Mouse (Mus musculus): ENCODE results near the gene Sbk3.

DNA sequence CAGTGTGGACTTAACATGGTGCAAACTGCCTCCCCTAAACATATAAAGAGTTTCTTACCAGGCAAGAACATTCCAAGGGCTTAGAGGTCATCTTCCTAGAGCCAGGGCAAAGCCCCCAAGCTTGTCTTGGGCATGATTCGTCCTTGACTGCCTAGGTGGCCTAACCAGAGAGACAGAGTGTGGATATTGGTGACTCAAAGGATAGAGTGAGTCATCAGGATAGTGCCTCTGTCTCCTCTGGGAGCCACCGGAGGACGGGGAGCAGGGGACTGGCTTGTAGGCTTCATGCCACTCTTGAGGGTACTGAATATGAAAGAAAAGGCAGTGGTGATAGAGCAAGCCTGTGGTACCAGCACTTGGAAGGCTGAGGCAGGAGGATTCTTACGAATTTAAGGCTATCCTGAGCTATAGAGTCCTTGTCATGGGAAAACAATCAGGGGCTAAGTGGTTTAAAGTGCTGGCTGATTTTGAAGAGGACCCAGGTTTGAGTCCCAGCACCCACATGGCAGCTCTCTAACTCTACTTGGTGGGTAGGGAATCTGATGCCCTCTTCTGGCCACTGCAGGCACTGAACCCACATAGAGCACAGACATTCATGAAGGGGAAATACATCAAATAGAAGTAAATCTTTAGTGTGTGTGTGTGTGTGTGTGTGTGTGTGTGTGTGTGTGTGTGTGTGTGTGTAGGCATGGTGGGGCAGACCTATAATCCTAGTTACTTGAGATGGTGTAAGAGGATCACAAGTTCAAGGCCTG is 36.6 kb downstream of the Sbk3 start:
- TF ChIP-seq EP300 (IDR thresholded peaks at IDR 0.05; ENCODE audit: low read depth) (no peak), CTCF (IDR thresholded peaks at IDR 0.05; ENCODE audit: low read depth) (no peak)

All from heart, postnatal 0 days (tissue).